Mouse (Mus musculus) heart, postnatal 0 days (tissue): ENCODE results near the gene Atrn. TPM values are rescaled to one million over a fixed set of nuclear protein-coding genes. Genes with fewer than 3 reads are reported as not detected.

ENCODE experiments used
- ATAC-seq: fragments of 200-750 bp; cut with Nextera tagmentation; 2 replicates; pipeline ENCODE4 v1.8.0; 2017; ENCODE audit warnings: low read depth, moderate number of reproducible peaks, moderate library complexity; ENCODE audit not compliant: insufficient read depth
- DNase-seq: peaks from one replicate; pipeline ENCODE4 v3.0.0-alpha.2; 2016; ENCODE audit warnings: low spot score
- H3K27ac ChIP-seq: fragments of 300-500 bp; sonication (generic); 2 replicates; pipeline ENCODE4 v1.5.1; 2014; ENCODE audit warnings: low read depth, mild to moderate bottlenecking
- H3K27me3 ChIP-seq: fragments of 300-500 bp; sonication (generic); 2 replicates; pipeline ENCODE4 v1.6.1; 2014; ENCODE audit warnings: low read length, mixed read lengths; ENCODE audit not compliant: control insufficient read depth, insufficient read depth
- H3K36me3 ChIP-seq: fragments of 300-500 bp; sonication (generic); replicated peaks from 2 replicates; pipeline ENCODE4 v1.6.1; 2014; ENCODE audit warnings: low read length, mixed read lengths; ENCODE audit not compliant: control insufficient read depth, insufficient read depth
- H3K4me1 ChIP-seq: fragments of 300-500 bp; sonication (generic); 2 replicates; pipeline ENCODE4 v1.6.1; 2014; ENCODE audit warnings: antibody characterized with exemption; ENCODE audit not compliant: control insufficient read depth, insufficient read depth
- H3K4me2 ChIP-seq: fragments of 300-500 bp; sonication (generic); 2 replicates; pipeline ENCODE4 v1.6.1; 2014; ENCODE audit warnings: low read depth, mild to moderate bottlenecking, low read length, moderate library complexity
- H3K4me3 ChIP-seq: fragments of 300-500 bp; sonication (generic); 2 replicates; pipeline ENCODE4 v1.5.1; 2014; ENCODE audit warnings: low read depth, low read length
- H3K9ac ChIP-seq: fragments of 300-500 bp; sonication (generic); replicated peaks from 2 replicates; pipeline ENCODE4 v1.6.1; 2014; ENCODE audit warnings: low read depth, low read length, mixed read lengths
- H3K9me3 ChIP-seq: fragments of 300-500 bp; sonication (generic); replicated peaks from 2 replicates; pipeline ENCODE4 v1.6.1; 2016; ENCODE audit warnings: low read length; ENCODE audit not compliant: control insufficient read depth
- CTCF ChIP-seq: IDR thresholded peaks from 2 replicates; pipeline ENCODE4 v1.5.1; 2016; ENCODE audit warnings: antibody characterized with exemption, control low read depth, low read depth
- EP300 ChIP-seq: IDR thresholded peaks from 2 replicates; pipeline ENCODE4 v1.6.1; 2016; ENCODE audit warnings: antibody characterized with exemption, low read depth
- WGBS: fragments of 180-500 bp; shearing (Covaris S2); extraction: QIAGEN DNeasy Blood & Tissue Kit; methylation state at CpG from one replicate; pipeline ENCODE4 v1.1.7; 2014; 5-methylcytosine and 5-hydroxymethylcytosine counted together
- polyA plus RNA-seq: library from polyadenylated mRNA; unstranded; fragments of >200 nt; fragmentation: Nextera tagmentation; extraction: Ambion mirVana; gene quantifications from 2 replicates; pipeline ENCODE4 v1.2.1, GENCODE M21; 2015
- total RNA-seq: library from RNA; depleted of rRNA; stranded (reverse); fragments of >200 nt; gene quantifications from 2 replicates; pipeline ENCODE4 v1.2.3, GENCODE M21; 2014; ENCODE audit warnings: low replicate concordance

The Atrn gene
- total and polyA plus RNA-seq, 2 experiments from 2014 or later = 3.2 to 20.7 TPM

GRCm38 (mm10) chr2:131058672-131059071, 152.4 kb downstream of the Atrn start:
- 88% methylated on average over 8 of the region's 8 CpGs for WGBS
- TF ChIP-seq EP300 (no peak), CTCF (no peak)
- Histone ChIP-seq H3K4me3 (no peak overlapping the region), H3K4me1 (peaks cover 34% of the 10 kb centered on the region), H3K27ac (no peak overlapping the region), H3K36me3 (no peaks in the 10 kb centered on the region), H3K4me2 (no peak overlapping the region), H3K9me3 (no peaks in the 10 kb centered on the region), H3K27me3 (peaks cover 35% of the 10 kb centered on the region), H3K9ac (no peak overlapping the region)
- DNase-seq (no peak), ATAC-seq (no peak)

- WGBS = 4% methylated on average over 1 of the region's 1 CpGs
- H3K4me1 ChIP-seq = peaks cover 36% of the 10 kb centered on the region
- no peak for ATAC-seq
Measured at GRCm38 (mm10) chr2:131059377-131059776, 153.1 kb downstream of the Atrn start.

GRCm38 (mm10) chr2:131059781-131060540, 153.7 kb downstream of the Atrn start:
- H3K4me3 ChIP-seq = no peak overlapping the region
- TF ChIP-seq EP300 = no peak
- no peaks in the 10 kb centered on the region for H3K36me3 ChIP-seq
- H3K4me2 ChIP-seq = no peak overlapping the region
- H3K4me1 ChIP-seq = peaks cover 36% of the 10 kb centered on the region
- 57% methylated on average over 9 of the region's 9 CpGs for WGBS
- H3K27me3 ChIP-seq = peaks cover 30% of the 10 kb centered on the region
- peak overlapping the region; percentile 56 for H3K27ac ChIP-seq
- ATAC-seq (peak; percentile 28; the same call in 1 of the 2 replicates), DNase-seq (peak; percentile 40)
- H3K9me3 ChIP-seq = no peaks in the 10 kb centered on the region
- H3K9ac ChIP-seq = 0 out of 2 replicates have a peak overlapping the region, but pooled peaks have one; percentile 3

More at GRCm38 (mm10) chr2:131059377-131059776, 153.1 kb downstream of the Atrn start:
- H3K9ac ChIP-seq = 0 out of 2 replicates have a peak overlapping the region, but pooled peaks have one; percentile 3
- no peaks in the 10 kb centered on the region for H3K9me3 ChIP-seq
- H3K27ac ChIP-seq = peak overlapping the region; percentile 56
- TF ChIP-seq CTCF = no peak
- TF ChIP-seq EP300 = no peak
- no peak overlapping the region for H3K4me2 ChIP-seq
- H3K27me3 ChIP-seq = peaks cover 31% of the 10 kb centered on the region
- no peaks in the 10 kb centered on the region for H3K36me3 ChIP-seq
- DNase-seq = peak; percentile 55
- no peak overlapping the region for H3K4me3 ChIP-seq

GRCm38 (mm10) chr2:131060784-131061183, 154.5 kb downstream of the Atrn start:
- H3K4me2 ChIP-seq = no peak overlapping the region; the same call in 1 of the 2 replicates
- H3K27me3 ChIP-seq = peaks cover 25% of the 10 kb centered on the region
- peaks cover 36% of the 10 kb centered on the region for H3K4me1 ChIP-seq

GRCm38 (mm10) chr2:131061607-131062006, 155.3 kb downstream of the Atrn start:
- ATAC-seq (no peak), DNase-seq (no peak)
- TF ChIP-seq EP300 = no peak
- no peak for TF ChIP-seq CTCF
- Histone ChIP-seq H3K9me3 (no peaks in the 10 kb centered on the region), H3K4me2 (no peak overlapping the region), H3K4me3 (no peak overlapping the region), H3K36me3 (no peaks in the 10 kb centered on the region), H3K27ac (peak overlapping the region; percentile 13; the same call in 1 of the 2 replicates), H3K4me1 (peaks cover 36% of the 10 kb centered on the region), H3K27me3 (peaks cover 24% of the 10 kb centered on the region; the same call in 1 of the 2 replicates), H3K9ac (no peak overlapping the region)
- 13% methylated on average over 5 of the region's 5 CpGs for WGBS

More at GRCm38 (mm10) chr2:131060784-131061183, 154.5 kb downstream of the Atrn start:
- WGBS = 55% methylated on average over 6 of the region's 6 CpGs
- DNase-seq = no peak
- ATAC-seq = no peak
- TF ChIP-seq EP300 (no peak), CTCF (no peak)
- Histone ChIP-seq H3K27ac (peak overlapping the region; percentile 13; the same call in 1 of the 2 replicates), H3K4me3 (no peak overlapping the region), H3K9ac (no peak overlapping the region), H3K36me3 (no peaks in the 10 kb centered on the region), H3K9me3 (no peaks in the 10 kb centered on the region)
